Mouse (Mus musculus): ENCODE data around the gene Zfhx2. TPM values are rescaled to one million over a fixed set of nuclear protein-coding genes. Genes with fewer than 3 reads are reported as not detected.

Zfhx2 gene
- total RNA-seq, 4 experiments from 2014 or later: 4.9 to 6.2 (median 5.6) TPM

DNA sequence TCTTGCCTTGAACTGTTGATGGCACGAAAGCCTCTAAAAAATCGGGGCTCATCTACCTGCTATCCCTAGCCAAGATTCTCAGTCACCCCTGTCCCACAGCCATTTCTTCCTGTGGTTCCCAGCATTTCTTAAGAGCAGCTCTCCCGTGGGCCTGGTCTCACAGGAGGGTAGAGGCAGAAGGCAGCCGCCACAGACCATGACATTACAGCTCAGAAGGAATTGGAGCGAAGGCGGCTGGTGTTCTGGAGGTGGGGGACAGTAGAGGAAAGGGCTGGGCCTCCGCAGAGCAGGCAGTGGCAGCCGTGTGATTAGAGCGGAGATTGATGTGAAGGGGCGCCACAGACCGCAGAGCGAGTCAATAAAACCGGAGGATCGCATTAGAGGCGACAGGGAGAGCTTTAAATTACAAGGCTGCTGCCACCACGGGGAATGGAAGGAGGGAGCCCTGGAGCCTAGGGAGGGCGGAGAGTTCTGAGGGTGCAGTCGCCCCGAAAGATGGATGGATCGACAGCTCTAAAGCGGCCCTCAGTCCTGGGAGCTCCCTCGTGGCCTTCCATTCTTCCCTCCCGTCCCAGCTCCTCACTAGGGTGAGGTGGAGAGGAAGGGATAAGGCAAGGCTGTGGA, 13.6 kb downstream of the Zfhx2 start:
- no peak for DNase-seq (ENCODE audit: low spot score in 2 of 2)

DNA sequence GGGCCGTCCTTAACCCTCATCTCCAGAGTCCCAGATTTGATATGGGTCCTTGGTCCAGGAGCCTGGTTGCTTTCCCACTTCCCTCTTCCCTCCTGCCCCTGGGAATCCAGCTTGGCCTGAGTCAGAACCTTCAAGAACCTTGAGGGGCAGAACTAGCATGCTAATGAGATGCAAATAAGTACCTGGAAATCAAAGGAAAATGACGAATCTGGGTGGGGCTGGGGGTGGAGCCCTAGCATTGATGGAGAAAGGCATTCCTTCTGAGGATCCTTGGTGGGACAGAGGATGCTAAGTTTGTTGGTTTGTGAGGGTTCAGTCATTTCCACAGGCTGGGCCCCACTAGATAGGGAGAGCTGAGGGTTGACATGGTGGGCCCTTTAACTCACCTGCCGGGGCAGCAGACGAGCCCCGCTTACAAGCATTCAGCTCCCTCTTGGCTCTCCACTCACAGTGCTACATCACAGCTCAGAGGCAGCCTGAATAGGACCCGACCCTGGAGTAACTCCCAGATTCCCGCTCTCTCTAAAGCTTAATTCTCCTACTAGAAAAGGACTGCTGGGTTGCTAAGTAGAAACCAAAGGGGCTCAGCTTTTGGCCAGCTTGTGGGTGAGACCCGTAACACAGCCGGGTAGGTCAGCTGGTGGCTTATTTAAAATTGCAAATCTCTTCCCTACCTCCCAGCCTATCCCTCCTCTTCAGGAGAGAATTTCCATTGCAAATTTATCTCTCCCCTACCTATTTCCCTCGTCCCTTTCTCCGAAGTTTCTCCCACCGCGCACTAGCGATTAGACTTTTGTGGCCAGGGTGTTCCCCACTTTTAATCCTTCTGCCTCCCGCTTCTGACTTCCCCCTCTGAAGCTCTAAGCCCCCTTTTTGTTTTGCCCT, 14.4 kb downstream of the Zfhx2 start:
- no peak for DNase-seq (ENCODE audit: low spot score in 2 of 2)

DNA sequence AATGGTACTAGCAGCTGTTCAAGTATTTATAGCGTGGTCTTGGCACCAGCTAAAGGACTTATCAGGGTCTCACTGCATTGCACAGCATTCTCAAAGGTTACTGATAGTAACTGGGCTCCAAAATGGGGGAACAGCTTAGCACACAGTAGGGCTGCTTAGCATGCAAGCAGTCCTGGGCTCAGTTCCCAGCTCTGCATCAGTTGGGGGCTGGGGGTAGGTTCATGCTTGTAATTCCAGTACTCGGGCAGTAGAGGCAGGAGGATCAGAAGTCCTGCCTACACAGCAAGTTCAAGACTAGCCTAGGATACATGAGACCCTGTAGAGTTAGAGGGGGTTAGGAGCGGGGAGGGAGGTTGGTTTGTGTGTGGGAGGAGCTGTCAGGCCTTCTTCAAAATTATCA, 15.2 kb downstream of the Zfhx2 start:
- no peak for DNase-seq (ENCODE audit: low spot score in 2 of 2)

DNA sequence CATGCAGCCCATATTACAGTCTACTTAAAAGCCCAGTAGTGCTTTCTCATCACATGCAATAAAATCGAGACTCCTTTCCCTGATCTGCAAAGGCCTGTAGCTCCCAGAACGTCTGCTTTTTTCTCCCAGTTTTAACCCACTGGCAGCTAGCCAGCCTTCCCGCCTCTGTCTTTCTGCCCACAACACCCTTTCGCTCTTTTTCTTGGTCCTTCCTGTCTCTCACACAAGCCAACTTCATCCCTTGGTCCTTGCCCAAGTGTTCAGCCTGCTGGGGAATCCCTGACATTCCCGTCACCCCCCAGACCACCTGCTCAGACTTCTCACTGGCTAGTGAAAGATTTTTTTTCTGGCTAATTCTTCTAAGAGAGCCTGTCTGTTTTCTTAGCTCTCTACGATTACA, 15.9 kb downstream of the Zfhx2 start:
- no peak for DNase-seq (ENCODE audit: low spot score in 2 of 2)

DNA sequence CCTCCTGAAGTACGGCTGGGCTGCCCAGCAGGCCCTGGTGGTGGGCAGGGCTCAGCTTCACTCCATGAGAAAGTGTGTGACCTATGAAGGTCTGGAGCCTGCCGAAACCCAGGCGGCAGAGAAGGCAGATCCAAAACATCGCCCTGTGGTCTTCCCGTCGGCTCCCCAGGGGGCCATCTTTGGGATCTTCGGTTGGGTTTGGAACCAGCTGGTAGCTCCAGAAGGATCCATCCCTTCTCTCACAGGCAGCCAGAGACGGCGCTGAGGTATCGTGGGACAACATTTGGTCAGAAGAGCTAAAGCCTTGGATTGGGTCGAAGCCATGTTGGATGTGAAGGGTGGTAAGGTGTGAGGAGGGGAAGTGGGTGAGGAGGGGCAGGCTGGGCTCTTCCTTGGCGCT, 17.7 kb downstream of the Zfhx2 start:
- no peak for DNase-seq (ENCODE audit: low spot score in 2 of 2)

DNA sequence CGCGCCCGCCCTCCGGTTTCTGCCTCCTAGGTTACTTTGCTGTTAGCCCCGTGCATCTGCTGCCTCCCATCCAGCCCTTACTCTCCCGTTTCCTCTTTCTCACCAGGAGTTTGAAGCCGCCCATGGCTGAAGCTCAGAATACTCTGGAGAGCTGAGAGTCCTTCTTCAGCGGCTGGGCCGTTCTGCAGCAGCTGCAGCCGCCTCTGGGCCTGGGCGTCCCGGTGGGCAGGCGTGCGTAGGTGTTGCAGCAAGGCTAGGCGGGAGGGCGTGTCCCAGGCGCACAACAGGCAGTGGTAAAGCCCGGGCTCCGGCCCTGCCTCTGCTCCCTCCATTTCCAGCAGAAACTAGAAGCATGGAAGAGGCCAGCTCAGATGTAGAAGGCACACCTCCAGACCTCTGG, 20.4 kb downstream of the Zfhx2 start:
- no peak for DNase-seq (ENCODE audit: low spot score in 2 of 2)

DNA sequence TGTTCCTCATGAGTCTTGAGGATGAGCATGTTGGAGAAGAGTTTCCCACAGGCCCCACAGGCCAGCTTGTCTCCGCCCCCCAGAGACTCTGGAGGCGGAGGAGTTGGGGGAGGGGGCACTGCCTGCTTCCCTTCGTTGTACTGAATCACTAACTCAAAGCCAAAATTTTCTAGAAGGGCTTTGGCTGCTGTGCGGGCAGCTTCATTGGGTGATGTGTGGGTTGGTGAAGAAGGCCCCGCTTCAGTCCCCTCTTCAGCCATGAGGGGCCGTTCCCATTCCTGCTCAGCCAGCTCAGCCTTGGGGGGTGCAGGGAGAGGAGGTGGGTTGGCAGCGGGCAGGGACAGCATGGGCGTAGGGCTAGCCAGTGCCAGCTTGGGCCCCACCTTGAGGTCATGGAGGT, 26.1 kb downstream of the Zfhx2 start:
- no peak for DNase-seq (ENCODE audit: low spot score in 2 of 2)

DNA sequence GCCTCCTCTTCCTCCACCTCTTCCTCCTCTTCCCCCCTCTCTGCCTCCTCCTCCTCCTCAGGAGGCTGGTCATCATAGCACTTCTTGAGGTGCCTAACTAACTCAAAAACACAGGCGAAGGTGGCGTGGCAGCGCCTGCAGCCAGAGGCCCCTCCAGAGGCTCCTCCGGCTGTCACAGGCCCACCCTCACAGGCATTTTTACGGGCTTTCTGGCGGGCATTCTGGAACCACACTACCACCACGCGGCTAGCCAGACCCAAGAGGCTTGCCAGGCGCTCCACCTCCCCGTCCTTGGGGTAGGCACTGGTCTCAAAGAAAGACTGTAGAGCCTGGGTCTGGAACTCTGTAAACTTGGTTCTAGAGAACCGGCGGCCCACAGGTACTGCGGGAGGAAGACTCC, 26.7 kb downstream of the Zfhx2 start:
- DNase-seq (ENCODE audit: low spot score in 2 of 2): no peak

DNA sequence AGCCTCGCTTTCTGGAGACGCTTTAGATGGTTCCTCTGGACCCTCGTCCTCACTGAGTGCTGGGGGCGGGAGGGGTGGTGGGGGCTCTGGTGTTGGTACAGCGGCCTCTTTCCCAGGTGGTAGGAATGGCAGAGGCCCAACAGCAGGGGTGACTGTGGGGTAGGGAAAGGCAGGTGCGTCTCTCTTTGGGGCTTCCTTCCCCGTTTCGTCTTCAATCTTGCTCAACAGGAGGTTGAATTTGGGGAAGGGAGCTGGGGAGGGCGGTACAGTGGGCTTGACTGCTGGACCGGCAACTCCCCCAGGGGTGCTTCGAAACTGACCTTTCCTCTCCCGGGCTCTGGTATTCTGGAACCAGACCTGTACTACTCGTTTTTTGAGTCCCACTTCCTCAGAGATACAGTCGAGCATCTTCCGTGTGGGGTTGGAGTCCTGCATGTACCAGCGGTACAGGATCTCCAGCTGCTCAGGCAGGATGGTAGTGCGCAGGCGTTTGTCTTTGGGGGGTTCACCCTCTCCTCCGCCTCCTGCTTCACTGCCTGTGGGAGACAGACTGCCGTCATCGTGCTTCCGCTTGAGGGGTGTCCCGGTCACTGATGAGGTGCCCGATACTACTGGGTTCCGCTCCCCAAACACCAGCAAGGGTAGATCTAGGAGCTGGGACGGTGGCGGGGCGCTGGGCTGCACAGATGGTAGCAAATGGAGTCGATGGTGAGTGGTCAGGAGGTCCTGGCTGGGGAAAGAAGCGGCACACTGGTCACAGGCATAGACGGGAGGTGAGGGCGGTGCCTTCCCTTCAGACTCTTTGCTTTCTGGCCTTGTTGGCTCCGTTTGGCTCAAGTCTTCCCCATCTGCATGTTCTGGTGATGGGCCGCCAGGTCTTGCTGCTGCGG, 27.4 kb downstream of the Zfhx2 start:
- DNase-seq (ENCODE audit: low spot score in 2 of 2): no peak

DNA sequence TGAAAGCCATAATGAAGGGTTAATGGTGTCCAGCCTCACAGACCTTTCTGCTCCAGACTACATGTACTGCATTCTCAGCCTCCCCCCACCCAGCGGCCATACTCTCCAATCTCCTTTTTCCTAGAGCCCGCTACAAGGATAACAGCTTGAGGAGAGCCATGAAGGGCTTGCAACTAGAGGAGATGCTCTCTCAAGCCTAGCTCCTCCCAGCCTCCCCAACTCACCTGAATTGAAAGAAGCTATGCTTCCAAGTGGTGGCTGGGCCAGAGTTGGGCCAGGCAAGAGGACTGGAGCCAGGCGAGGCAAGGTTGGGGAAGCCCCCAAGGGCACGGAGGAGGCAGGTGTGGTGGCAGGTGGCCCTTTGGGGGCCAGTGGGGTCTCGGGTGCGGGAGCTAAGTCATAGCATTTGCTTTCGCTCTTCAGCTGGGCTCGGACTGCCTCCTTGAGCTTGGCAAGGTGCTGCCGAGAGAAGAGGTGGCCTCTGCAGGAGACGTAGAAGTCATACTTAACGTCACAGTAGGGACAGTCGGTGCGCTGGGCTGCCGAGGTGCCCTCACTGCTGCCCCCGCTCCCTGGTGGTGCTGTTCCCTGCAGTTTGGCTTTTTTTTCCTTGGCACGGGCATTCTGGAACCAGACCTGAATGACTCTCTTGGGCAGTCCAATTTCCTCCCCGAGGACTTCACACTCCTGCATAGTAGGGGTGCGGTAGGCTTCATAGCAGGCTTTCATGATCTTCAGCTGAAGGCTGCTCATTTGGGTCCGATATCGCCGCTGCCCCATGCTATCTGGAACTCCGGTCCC, 28.3 kb downstream of the Zfhx2 start:
- no peak for DNase-seq (ENCODE audit: low spot score in 2 of 2)

DNA sequence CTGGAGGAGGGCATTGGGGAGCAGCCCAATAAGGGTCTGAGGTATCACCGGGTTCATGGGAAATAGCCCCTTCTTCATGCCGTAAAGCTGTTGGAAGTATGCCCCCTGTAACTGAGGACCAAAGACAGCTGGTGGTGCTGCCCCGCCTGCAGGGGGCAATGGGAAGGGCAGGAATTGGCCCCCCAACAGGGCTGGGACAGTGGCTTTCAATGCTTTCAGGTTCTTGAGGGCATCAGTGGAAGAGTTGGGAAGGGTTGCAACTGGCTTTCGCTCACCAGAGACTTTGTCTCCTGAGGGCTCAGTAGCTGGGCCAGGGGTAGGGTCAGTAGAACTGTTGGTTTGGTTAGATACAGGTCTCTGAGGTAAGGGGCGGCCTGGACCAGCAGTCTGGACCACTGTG, 29.0 kb downstream of the Zfhx2 start:
- DNase-seq (ENCODE audit: low spot score in 2 of 2): no peak

DNA sequence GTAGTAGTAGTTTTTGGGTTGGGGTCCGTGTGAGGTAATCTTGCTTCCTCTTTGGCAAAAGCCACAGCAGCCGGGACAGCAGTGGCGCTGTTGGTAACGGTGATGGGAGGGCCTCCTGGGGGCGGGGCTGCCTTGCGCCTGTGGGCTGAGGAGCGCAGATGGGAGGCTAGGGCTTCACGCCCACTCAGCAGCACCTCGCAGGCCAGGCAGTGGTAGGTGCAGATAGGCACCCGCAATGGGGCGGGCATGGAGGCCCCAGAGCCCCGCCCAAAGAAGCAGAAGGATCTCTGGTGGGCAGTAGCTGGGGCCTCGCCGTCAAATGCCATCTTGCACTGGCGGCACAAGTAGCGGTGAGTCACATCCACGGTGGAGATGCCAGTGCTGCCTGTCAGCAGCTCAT, 29.5 kb downstream of the Zfhx2 start:
- DNase-seq (ENCODE audit: low spot score in 2 of 2): no peak

DNA sequence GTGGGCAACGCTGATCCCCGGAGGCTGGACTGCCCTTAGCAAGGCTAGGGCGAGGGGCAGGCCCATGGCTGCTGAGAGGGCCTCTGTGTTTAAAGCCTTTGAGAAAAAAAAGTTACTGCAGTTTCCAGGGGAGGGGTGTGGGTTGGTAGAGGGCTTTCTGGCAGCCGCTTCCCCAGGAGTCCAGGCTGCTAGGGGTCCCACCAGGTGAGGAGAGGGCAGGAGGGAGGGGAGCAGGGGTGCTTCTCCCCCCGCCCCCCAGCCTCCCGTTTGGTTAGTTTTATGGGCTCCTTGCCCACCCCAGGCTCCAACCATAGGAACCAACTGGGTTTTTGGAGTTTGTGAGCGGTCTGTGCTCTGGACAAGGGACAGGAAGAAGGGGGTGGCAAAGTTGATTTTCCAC, 30.3 kb downstream of the Zfhx2 start:
- DNase-seq (ENCODE audit: low spot score in 2 of 2): no peak

DNA sequence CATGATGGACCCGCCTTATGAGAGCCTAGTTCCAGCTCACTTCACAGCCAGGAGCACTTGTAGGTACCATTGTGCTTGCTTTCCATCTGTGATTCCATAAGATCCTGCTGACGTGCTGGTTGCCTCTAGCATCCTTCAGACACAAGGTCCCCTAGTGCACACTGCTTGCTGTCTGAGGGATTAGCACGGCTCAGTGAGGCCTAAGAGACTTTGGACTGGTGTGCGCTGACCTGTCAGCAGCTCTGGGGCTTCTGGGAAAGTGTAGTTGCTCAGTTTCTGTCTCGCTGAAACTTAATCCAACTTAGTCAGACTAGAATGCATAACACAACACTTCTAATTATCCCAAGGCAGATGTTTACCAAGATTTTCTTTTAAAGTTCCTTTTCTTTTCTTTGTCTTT, 32.2 kb downstream of the Zfhx2 start:
- DNase-seq (ENCODE audit: low spot score in 2 of 2): no peak

DNA sequence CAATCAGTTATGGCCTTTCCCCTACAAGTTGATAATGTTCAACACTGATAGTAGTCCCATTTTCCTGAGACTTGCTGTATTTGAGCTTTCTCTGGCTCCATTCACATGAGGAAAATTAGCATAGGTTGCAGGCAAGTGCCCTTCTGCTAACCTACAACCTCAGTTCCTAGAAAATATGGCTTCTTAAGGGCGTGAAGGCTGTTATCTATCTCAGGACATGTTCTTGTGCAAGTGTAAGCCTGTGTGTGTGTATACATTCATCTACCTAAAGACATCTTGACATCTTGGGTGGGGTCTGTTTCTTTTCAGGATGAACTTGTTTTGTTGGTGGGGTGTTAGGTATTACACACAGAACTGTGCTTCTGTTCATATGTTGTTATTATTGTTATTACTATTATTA, 33.1 kb downstream of the Zfhx2 start:
- no peak for DNase-seq (ENCODE audit: low spot score in 2 of 2)

DNA sequence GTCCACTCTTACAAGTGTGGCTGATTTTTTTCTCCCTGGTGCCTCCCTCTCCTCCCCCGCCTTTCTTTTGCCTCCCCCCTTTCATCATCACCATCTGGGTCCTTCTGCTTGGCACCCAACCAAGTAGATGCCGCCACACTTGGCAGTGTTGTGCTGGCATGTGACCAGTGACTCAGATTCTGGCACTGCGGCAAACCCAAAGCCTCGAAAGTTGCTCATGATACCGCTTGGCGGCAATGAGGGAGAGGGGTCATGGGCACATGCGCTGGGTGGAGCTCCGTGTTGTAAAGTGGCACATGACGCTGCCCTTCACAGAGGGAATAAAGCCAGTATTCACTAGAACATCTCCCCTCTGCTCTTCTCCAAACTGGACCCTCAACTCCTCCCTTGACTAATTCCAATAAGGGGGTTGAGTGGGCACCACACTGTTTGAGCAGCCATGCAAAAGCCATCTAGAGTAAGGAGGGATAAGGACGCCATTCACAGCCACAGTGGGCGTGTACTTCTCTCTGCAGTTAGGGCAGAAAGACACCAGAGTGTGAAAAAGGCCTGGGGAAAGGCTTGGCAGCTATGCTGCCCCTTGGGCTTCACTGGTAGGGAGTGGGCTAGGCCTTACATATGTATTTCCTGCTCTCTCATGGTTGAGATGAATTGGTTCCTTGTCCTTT, 36.8 kb downstream of the Zfhx2 start:
- DNase-seq (ENCODE audit: low spot score in 2 of 2): no peak

DNA sequence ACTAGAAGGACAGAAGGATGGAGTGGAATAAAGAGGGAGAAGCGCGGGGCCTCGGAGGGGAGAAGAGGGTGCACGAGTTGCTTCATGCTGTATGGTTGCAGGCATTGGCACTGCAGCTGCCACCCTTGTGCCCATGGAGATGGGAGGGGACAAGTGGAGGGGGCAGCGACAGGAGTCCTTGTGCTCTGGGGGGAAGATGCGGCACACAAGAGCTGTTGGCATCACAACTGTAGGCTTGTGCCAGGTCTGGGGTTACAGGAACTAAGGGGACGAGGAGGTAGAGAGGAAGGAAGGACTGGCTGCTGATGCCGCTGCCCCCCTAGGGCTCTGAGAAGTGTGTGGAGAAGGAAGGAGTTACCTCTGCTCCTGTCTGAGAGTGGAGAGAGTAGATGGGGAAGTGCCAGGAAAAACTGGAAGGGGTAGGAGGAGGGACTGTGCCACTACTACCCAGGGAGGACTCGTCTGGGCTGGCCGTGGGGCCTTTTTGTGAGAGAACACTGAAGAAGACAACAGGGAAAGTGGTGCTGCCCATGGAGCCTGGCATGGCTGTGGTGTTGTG, 37.9 kb downstream of the Zfhx2 start:
- DNase-seq (ENCODE audit: low spot score in 2 of 2): no peak

DNA sequence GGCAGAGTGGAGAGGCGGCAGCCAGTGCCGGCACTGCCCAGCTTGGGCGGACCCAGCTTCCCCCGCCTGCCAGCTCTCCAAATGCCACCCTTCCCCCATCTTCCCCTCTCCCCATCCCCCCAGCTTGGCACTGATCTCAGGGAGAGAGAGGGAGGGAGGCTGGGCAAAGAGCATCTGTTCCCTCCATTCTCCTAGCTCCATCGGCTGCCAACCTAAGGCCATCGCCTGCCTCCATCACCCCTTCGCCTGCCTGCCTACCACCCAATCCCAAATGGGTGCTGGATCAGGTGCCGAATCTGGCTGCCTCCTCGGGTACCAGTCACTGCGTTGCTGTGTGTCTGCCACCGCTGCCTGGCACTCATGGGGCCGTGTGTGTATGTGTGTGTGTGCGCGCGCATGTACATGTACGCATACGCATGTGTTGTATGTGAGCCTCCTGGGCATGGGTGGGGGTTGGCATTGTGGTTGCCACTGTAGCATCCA, 38.4 kb downstream of the Zfhx2 start:
- no peak for DNase-seq (ENCODE audit: low spot score in 2 of 2)

DNA sequence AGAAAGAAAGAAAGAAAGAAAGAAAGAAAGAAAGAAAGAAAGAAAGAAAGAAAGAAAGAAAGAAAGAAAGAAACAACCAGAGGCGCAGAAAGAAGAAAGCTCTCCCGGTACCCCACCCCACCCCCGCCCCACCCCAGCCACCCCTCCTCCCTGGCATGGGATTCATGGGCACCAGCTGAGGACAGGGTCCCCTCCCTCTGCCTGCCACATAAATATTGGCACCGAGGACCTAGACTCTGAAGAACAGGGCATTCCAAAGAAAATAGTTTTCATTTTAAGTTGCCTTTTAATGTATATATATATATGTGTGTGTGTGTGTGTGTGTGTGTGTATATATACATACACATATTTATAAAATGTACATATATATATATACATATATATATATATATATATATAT, 39.1 kb downstream of the Zfhx2 start:
- no peak for DNase-seq (ENCODE audit: low spot score in 2 of 2)

DNA sequence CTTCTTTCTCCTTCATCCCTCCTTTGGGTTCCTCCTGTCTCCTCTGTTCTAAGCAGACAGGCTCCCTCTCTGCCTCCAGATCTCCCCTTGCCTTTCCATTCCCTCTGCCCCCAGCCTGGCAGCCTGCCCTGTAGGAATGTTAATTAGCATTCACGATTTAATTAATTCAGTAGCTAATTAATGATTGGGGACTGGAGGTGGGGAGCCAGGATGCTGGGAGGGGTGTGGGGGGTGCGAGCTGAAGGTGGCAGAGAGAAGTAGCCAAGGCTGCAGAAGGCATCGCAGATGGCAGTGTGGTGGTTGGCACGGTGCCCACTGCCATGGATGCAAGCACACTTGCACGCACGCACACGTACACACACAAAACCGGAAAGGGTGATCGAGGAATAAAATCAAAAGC, 39.6 kb downstream of the Zfhx2 start:
- DNase-seq (ENCODE audit: low spot score in 2 of 2): no peak
